Mouse (Mus musculus): ENCODE results near the gene Fam136a.
"Not testable (repeated sequence)": the region's sequence is repeated elsewhere in the genome, so short reads cannot be mapped to it uniquely, and the experiment has no call there.

The Fam136a gene

DNA sequence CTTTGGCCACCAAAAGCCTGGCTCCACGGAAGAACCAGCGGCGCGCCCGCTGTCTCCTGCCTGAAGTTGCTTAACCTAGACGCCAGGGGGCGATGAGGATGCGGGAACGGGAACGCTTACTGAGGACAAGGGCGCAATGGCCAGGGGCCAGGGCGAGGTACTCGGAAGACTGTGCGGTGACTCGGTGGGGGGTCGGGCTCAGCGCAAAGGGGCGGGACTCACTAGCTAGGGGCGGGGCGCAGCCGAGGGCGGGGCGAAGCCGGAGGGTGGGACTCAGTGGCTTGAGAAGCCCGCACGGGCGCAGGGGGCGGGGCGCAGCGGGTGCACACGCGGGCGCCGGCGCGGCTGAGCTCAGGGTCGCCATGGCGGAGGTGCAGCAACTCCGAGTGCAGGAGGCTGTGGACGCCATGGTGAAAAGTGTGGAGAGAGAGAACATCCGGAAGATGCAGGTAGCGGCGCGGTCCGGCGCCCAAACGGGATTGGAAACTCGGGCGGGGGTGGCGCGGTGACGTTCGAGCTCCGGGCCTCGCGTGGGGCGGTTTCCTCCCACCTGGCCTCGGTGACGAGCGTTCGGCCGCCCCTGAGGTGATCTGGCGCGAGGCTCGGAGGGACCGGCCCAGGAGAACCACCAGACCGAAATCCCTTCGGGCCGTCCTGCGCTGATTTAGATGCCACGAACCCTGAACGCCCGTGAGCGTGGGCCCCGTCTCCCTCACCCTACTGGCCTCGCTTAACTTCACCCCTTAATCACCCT, at the start of gene Fam136a:
Gene Fam136a (plus strand): TSS at position 276 of the 754 bp plus-strand sequence.
- DNase-seq (ENCODE audit: low spot score in 2 of 2) = peak; percentile 93 to 95

GRCm38 (mm10) chr6:86317066-86317465, 48.4 kb upstream of the Fam136a start:
- DNase-seq (ENCODE audit: low spot score in 2 of 2) = no peak

DNA sequence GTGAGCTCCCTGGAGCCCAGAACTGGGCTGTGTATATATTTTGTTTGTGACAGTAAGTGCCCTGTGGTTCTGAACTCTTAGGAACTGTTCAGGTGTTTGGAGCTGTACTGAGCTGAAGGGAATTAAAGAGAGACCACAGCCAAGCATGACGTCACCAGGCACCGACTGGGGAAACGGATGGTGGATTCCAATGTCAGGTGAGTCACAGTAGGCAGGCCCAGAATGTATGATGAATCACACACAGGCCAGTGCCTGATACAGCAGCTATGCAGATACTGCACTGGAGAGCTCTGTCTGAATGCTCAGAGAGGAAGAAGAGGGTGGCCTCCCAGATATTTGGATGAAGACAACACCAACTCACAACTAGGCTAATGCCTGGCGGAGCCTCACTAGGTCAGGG, 46.6 kb upstream of the Fam136a start:
- no peak for DNase-seq (ENCODE audit: low spot score in 2 of 2)

GRCm38 (mm10) chr6:86322031-86322563, 43.3 kb upstream of the Fam136a start:
- DNase-seq (ENCODE audit: low spot score in 2 of 2) = no peak

DNA sequence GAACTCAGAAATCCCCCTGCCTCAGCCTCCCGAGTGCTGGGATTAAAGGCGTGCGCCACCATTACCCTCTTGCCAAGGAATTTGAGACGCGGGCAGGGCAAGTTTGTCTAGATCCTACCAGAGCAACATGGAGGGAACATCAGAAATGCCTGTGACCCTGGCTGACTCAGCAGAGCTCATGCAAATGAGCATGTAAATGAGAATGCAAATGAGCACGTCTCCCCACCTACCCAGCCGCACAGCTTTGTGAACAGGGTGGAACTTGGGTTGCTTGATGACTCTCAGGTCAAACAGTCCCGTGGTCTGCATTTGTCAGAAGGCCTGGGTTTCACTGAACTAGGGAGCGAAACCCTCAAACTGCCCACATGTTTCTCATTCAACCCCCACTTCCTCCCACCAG, 42.5 kb upstream of the Fam136a start:
- DNase-seq (ENCODE audit: low spot score in 2 of 2) = no peak

GRCm38 (mm10) chr6:86324400-86324799, 41.0 kb upstream of the Fam136a start:
- no peak for DNase-seq (ENCODE audit: low spot score in 2 of 2)

- no peak for DNase-seq (ENCODE audit: low spot score in 2 of 2)
Observed at GRCm38 (mm10) chr6:86325646-86326045, 39.8 kb upstream of the Fam136a start.

DNA sequence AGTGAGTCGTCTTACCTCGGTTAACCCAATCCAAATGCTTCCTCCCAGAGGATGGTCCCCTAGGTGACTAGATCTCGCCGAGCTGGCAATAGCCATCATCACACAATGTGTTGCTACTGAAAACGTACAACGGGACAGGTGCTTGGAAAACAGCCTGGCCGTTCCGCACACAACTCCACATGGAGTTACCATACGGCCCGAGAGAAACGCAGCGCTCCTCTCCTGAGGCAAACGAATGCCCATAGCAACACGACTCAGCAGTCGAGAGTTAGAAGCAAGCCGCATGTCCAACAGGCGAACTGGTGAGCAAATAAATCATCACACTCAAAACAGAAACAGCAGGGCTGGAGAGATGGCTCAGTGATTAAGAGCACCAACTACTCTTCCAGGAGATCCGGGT, 38.6 kb upstream of the Fam136a start:
- no peak for DNase-seq (ENCODE audit: low spot score in 2 of 2)

- DNase-seq (ENCODE audit: low spot score in 2 of 2) = no peak
Observed at GRCm38 (mm10) chr6:86328369-86328768, 37.1 kb upstream of the Fam136a start.

- no peak for DNase-seq (ENCODE audit: low spot score in 2 of 2)
Observed at GRCm38 (mm10) chr6:86329943-86330342, 35.5 kb upstream of the Fam136a start.

DNA sequence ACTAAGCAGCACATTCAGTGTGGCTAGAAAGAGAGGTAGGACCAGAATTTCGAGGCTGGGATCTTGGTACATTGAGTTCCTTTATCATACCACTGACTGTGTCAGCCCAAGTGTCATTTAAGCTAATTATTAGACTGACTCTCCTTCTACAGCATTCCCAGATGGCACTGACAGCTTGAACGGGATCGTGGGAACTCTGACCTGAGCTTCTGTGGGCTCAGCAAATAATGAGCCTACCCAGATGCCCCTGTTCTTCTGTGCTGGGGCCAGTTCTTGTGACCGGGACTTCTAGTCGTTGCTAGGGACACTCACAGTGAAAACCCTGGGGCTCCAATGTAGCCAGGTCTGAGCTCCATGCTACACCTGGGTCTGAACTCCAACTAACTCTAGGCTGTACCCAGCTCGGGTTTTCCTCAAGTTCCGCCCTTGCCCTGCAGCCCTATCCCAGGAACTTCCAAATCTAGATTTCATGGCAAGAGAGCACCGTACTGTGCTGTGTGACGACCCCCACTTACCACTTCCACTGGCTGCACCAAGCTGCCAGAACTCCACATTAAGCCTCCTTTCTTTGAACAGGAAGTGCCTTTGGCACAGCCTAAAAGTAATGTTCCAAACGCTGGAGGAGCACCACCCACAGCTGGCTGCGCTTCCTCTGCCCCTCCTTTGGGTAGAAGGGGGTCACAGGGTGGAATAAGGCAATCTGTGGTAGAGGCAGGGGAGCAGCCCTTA, 30.2 kb upstream of the Fam136a start:
- DNase-seq (ENCODE audit: low spot score in 2 of 2) = no peak

DNA sequence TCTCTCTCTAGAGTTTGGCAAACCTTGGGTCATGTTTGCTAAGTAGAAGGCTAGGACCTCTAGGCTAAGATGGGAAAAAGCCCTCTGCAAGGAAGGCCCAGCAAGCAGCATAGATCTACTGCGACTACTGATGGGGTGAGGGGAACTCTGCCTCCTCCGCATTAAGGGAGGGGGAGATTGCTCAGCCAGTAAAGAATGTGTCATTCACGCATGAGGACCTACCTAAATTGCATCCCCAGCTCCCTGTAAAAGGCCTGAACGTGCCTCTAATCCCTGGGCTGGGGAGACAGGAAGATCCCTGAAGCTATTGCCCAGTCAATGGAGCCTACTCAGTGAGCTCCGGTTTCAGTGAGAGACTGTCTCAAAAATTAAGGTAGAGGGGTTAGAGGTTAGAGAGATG, 29.6 kb upstream of the Fam136a start:
- DNase-seq (ENCODE audit: low spot score in 2 of 2) = no peak

- DNase-seq (ENCODE audit: low spot score in 2 of 2) = not testable (repeated sequence)
Observed at GRCm38 (mm10) chr6:86336340-86336739, 29.1 kb upstream of the Fam136a start.

- DNase-seq (ENCODE audit: low spot score in 2 of 2) = no peak
Observed at GRCm38 (mm10) chr6:86343656-86344055, 21.8 kb upstream of the Fam136a start.

DNA sequence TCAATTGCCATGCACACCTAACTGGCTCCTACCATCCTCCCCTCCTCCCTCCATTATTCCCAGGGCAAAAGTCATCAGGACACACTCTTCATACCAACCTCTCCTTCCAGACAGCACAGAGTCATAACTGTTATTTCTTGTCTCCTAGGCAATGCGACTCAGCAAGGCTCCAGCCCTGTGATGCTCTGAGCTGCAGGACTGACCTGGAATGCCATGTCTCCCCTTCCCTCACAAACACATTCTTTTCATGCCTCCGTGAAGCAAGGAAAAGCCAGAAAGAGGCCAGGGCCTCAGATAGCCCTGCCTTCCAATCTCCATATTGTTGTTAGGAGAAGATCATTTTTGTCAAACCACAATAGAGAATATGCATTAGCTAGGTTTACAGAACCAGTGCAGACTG, 19.4 kb upstream of the Fam136a start:
- DNase-seq (ENCODE audit: low spot score in 2 of 2) = no peak

- no peak for DNase-seq (ENCODE audit: low spot score in 2 of 2)
Observed at GRCm38 (mm10) chr6:86349257-86349656, 16.2 kb upstream of the Fam136a start.

DNA sequence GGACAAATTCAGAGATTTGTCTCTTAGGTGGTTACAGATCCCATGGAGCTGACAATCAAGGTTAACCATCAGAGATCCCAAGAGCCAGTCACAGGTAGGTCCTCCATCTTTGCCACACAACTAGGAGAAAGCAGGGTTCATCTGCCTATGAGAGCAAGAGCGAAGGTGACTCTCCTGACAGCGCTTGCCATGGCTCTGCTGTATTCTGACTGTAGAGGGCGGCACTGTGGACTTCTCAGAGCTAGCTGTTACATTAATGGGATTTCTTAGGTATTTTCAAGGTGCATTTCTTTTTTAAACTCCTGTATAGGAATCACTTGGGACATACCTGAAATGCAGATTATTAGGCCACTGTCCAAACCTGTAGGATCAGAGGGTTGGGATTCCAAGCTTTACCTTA, 10.5 kb upstream of the Fam136a start:
- no peak for DNase-seq (ENCODE audit: low spot score in 2 of 2)

- no peak for DNase-seq (ENCODE audit: low spot score in 2 of 2)
Observed at GRCm38 (mm10) chr6:86356956-86357355, 8.5 kb upstream of the Fam136a start.

- no peak for DNase-seq (ENCODE audit: low spot score in 2 of 2)
Observed at GRCm38 (mm10) chr6:86360691-86361090, 4.8 kb upstream of the Fam136a start.

DNA sequence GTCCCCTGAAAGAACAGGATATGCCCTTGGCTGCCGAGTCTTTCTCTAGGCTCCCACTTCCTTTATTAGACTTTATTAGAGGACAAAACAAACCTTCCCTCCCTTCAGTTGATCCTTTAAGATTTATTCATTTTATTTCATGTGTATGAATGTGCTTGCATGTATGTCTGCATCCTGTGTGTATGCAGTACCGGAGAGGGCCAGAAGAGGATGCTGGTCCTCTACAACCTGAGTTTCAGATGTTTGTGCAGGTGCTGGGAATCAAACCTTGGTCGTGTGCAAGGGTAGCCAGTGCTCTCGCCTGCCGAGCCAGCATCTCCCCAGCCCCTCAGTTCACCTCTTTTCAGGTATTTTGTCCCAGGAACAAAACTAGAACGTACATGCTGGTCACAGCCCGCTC, 4.1 kb upstream of the Fam136a start:
- no peak for DNase-seq (ENCODE audit: low spot score in 2 of 2)

- peak; percentile 63 to 78 for DNase-seq (ENCODE audit: low spot score in 2 of 2)
Observed at GRCm38 (mm10) chr6:86364442-86365141, 854 bp upstream of the Fam136a start.

DNA sequence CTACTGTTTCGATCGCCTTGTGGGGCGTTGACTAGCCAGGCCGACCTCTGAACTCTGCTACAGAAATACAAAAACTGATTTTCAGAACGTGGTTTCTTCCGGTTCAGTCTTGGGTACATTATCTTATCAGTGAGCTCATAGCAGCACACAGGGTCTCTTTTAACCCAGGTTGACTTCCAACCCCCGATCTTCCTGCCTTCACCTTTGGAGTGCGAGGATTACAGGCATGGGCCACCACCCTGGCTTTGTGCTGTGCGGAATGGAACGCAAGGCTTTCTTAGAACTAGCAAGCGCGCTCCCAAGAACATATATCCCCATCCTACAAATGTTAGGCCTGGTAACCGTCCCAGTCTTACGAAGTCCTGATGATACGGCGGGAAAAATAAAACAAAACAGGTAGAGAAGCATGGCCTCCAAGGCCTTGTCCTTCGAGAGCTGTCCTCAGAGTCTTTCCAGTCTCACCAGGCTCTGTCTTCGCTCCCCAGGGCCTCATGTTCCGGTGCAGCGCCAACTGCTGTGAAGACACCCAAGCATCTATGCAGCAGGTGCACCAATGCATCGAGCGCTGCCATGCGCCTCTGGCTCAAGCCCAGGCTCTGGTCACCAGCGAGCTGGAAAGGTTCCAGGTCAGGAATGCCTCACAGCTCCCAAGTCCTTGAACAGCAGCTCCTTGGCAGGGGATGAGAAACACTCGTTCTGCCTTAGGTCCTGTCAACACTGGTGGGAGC, 843 bp downstream of the Fam136a start:
- peak in 1 of 2 experiments; percentile 8 for DNase-seq (ENCODE audit: low spot score in 2 of 2)
